Mouse (Mus musculus): ENCODE measurements around the gene Gm11111.

DNA sequence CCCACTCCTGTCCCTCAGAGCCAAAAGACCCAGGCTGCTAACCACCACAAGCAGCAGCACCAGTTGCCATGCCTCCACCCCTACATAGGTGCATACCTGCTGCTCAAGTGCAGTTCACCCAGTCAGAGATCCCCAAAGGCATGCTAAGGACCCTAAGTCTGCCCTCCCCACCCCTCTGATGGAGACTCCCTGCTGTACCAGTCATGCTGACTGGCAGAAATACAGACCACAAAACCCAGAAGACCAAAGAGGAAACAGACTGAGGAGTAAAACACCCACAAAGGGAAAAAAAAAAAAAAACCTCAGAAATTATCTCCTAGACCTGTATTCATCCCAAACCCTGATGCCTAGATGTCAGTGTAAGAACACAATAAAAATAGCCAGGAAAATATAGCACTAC is 33.4 kb downstream of the Gm11111 start:
- TF ChIP-seq CTCF (IDR thresholded peaks at IDR 0.05; ENCODE audit: low read depth, low read length) (no peak), POLR2A (IDR thresholded peaks at IDR 0.05; ENCODE audit: borderline replicate concordance, low read depth, low read length) (no peak)

All from bone marrow macrophage, adult 2 months (primary cell).